Mouse (Mus musculus) E14TG2a.4 (cell line): ENCODE measurements around the gene Gpr153.

Experiments
- CTCF ChIP-seq: conservative IDR thresholded peaks from 2 replicates; pipeline ENCODE4 v1.5.1; 2014; ENCODE audit warnings: low read length
- NANOG ChIP-seq: IDR thresholded peaks from 2 replicates; pipeline ENCODE4 v1.6.1; 2014; ENCODE audit warnings: borderline replicate concordance, low read length, mixed read lengths
- POU5F1 ChIP-seq: IDR thresholded peaks from 2 replicates; pipeline ENCODE4 v1.6.1; 2014; ENCODE audit warnings: low read length, borderline replicate concordance

DNA sequence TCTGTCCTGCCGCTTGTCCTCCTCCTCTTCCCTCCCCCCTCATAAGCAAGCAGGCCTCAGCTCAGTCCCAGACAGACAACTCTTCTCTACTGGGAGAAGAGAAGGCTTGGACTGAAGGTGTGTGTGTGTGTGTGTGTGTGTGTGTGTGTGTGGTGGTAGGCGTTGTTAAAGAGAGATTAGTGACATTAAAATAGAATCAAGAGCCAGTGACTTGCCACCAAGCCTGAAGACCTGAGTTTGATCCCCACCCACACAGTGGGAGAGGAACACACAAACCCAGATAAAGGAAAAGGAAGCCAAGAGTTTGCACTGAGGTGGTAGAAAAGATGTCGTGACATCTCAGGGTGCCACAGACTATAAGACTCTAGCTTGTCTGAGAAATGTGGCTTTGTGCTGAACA is 26.8 kb upstream of the Gpr153 start:
- TF ChIP-seq CTCF (no peak), POU5F1 (no peak), NANOG (no peak)
